Mouse (Mus musculus): ENCODE results near the gene Tmem108.

DNA sequence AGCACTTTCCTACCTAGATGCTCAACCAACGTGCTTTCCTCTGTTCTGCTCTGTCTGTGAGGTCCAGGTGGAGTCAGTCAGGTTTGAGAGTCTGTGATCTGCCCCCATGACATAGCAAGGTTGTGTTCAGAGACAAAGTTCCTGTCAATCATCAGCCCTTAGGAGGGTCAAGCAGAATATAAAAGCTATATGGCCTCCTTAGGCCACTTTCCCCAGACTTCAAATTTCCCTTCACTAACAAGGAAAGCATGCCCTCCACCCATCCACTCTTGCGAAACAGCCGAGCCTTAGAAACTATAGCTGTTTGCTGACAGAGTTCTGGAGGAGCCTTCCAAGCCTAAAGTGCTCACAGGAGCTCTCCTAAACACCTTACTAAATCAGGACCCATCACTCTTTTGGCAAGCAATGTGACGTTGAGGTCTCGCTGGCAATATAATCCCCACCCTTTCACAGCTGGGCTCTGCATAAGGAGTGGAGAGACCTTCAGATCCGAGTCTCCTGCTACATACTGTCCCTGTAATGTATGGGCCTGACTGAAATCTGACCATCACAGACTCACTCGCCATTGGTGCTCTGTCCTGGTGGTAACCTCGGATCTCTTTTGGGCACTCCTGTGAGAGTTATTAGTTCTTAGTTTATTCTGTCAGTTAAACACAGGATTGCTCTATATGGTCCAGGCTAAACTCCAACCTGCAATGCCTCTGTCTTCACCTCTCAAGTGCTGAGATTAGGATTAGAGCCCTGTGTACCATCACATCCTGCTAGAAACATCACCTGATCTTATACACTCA is 54.4 kb downstream of the Tmem108 start:
- TF ChIP-seq USF1 (IDR thresholded peaks at IDR 0.05; ENCODE audit: low read depth): no peak
- TF ChIP-seq CTCF (IDR thresholded peaks at IDR 0.05; ENCODE audit: control insufficient read depth, insufficient read depth, insufficient read length): no peak
- no peak for TF ChIP-seq MYOD1 (IDR thresholded peaks at IDR 0.05; ENCODE audit: control insufficient read depth, insufficient read length, low read depth)
- TF ChIP-seq MYOG (IDR thresholded peaks at IDR 0.05; ENCODE audit: control insufficient read depth, extremely low read depth, insufficient read length): no peak

Measured in C2C12 (cell line).